Mouse (Mus musculus): ENCODE measurements at regions not wholly inside any gene's neighbourhood (a gene's known extent, or its start where the extent isn't known, plus 50 kb on each side); places are given as distances from the start of the nearest gene placed in this dataset.
"Not testable (repeated sequence)": the region's sequence is repeated elsewhere in the genome, so short reads cannot be mapped to it uniquely, and the experiment has no call there.

DNA sequence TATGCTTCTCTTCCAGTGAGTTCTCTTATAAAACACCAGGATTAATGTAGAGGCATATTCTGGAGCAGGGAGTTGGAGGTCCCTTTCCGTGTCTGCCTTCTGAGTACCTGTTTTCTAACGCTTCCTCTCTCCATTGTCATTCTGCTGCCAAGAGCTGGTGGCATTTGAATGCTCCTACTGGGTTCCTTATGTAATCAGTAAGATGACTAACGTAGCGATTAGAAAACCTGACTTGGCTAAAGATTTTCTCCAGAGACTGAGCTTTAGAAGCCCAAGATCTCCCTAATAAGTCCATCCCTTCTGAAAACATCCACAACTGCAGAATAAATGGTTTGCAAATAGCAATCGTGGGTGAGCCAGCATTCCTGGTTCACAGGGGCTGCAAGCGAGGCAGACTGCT lies 174.5 kb downstream of the Dhx15 start:
- DNase-seq (ENCODE audit: low spot score in 2 of 2) = peak; percentile 31 to 34

DNA sequence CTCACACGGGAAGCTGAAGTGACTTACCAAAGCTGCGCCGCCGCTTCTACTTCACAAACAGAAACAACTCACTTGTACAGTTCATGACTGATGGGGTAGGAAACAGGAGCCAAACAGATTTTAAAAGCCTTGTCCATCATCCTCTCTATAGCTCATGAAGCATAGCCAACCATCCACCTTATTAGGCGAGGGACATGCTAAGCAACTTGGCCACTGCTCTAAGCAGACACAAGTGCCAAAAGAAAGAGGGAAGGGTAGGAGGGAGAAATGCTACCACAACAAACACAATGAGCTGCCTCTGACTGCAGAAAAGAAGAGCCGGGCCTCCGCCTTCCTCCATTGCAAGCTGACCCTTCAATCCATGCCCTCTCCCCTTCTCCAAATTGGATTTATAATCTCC lies 179.9 kb downstream of the Dhx15 start:
- DNase-seq (ENCODE audit: low spot score in 2 of 2) = no peak

DNA sequence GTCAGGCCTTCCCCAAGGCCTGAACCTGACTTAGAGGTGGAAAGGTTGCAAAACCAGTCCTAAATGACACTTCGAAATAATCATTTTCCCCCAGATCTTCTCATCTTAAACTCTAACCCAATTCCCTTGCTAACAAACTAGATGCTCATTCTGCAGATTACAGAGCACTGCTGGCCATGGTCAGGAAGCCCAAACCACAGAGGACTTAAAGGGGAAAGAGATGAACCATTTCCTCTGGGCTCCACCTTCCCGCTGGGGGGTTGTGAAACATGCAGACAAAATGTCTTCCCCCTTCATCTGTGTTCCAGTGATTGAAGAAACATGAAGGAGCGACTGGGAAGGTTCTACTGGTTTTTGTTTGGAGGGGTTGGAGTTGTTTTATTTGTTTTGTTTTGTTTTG lies 181.4 kb downstream of the Dhx15 start:
- no peak for DNase-seq (ENCODE audit: low spot score in 2 of 2)

DNA sequence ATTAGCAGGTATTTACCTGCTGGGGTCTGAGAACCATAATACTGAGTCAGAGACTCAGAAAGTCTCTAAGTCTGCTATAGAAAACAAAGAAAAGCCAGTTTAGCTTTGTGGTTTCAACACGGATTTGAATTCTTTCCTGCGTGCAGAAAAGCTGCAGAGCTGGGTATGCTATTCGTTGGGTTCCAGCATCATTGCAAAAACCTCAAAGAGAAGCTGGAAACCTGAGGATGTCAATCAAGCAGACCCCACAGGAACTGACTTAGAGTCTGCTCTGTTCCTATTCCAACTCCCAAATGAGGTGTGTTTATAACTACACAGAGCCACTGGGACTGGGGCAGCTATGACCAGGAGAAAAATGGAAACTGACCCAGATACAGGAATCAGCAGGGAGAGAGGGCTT lies 183.5 kb downstream of the Dhx15 start:
- DNase-seq (ENCODE audit: low spot score in 2 of 2) = no peak

DNA sequence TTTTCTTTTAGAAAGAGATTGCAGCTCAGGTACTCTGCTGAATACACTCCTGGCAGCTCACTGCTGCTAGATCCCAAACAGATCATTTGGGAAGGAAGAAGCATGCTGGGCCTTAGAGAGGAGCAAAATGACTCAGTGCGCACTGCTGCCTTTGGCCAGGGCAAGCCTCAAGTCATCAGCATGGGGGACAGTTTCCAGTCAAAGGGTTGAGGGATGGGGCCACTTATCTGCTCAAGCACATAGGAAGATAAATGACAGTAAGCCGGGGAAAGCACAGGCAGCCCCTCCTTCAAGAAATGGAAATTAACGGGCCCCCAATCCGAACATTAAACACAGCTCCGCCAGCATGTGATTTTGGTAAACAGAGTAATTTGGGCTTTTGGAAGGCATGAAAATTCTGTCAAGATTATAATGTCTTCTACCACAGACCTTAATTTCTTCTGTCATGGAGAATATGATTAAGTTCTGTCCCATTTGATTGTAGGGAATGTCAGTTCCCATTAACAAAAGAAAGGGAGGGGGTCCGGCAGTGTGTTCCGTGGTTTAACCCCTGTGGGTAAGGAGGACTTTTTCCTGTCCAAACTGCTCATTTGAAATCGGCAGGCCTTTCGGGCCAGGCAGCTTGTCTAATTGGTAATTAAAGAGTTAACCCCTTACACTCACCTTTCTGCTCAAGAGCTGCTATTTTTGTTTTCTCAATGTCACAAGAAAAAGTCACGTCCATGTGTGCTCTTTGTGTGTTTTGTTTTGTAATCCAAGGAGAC lies 199.3 kb downstream of the Dhx15 start:
- no peak for DNase-seq (ENCODE audit: low spot score in 2 of 2)

DNA sequence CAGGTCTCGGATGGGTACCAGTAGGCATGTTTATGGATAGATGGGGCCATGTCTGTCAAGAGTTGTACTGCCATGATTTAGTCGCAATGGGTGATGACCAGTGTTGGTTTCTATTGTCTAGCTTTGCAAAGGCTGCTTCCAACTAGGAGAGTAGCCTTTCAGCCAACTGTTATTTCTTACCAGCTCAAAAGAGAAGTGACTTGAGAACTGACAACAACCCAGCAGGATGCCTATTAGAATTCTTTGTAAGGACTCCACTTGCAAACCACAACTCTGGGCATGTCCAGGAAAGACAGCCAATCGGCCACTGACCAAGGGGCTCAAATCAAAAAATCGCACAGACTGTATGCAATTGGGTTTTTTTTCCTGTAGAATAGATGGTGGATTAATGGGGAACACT lies 200.9 kb downstream of the Dhx15 start:
- DNase-seq (ENCODE audit: low spot score in 2 of 2) = no peak

DNA sequence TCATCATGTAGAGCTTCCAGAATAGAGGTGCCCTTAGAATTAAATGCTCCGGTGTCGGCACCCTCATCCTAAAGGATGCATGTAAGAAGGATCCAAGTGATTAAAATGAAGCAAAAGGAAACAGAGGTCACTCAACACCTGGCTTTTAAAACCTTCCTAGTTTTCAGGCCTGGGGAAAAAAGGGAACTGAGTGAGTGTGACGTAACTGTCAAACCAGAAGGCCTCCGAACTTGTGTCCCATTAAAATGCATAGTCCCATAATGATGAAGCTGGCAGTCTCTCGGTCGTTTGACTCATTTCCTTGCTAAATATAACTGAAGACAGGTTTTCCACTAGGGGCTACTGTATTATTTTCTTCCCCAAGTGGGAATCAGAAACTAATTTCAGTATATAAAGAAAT lies 201.4 kb downstream of the Dhx15 start:
- DNase-seq (ENCODE audit: low spot score in 2 of 2) = peak in 1 of 2 experiments; percentile 1

DNA sequence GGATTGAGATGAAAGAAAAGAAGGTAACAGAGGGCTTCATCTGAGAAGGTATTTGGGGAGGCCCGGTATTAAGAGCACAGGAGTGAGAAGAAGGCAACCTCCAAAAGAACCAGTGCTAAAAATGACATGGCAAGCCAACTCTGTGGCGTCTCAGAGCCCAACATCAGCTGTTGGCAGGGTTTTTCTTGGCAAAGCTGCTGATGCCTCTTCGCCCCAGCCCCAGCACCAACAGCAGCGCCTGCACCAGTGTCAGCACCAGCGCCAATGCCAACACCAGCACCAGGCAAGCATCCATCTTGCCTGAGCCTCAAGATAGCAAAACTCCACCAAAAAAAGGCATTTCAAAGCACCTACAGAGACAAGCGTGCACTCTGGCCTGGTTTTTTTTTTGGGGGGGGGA lies 205.3 kb downstream of the Dhx15 start:
- no peak for DNase-seq (ENCODE audit: low spot score in 2 of 2)

DNA sequence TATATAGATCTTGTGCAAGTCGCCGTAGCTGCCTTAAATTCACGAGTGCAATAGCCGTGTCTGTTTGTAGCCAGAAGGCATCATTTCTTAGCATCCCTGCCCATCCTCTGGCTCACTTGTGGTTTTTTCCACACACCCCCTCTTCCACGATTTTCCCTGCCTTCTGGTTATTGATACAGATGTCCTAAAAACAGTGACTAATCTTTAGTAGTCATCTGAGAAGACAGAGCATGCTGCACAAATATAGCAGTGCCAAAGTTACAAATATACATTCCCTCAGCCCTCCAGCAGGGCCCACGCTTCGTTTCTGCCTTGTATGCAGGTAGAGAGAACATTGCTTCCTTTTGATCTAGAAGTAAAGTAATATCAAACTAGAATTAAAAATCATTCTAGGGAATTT lies 207.5 kb downstream of the Dhx15 start:
- peak; percentile 55 to 62 for DNase-seq (ENCODE audit: low spot score in 2 of 2)

DNA sequence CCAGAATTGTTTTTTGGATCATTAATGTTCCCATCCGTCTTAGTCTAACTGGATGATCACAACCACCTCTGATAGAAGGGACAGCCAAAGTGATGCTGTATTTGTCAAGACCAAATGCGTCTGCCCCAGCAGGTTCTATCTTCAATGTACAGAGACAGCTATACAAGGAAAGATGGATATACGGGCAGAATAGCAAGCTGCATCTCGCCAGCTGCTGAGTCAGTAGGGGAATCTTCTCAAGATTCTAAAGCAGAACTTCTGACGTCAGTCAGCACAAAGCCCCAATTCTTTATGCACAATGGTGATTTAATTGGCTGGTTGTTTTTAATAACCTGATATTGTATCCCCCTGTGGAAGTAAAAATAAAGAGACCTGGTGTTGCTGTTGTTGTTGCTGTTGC lies 209.4 kb downstream of the Dhx15 start:
- DNase-seq (ENCODE audit: low spot score in 2 of 2) = no peak

DNA sequence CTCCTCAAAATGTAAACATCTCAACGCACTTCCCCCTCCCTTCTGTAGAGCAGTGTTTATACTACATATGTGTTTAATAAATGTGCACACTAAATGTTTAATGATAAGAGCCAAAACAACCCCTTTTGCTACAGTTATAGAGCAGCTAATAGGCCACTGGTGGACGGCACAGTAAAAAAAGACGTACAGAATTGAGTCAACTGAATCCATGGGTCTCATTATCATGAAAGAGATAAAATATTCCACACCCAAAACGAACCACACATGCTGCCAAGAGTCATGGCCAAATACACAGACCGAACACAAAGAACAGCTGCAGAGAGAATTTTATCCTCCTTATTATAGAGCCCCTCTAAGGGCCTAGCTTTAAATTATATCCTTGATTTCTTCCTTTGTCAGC lies 237.8 kb downstream of the Dhx15 start:
- DNase-seq (ENCODE audit: low spot score in 2 of 2) = no peak

DNA sequence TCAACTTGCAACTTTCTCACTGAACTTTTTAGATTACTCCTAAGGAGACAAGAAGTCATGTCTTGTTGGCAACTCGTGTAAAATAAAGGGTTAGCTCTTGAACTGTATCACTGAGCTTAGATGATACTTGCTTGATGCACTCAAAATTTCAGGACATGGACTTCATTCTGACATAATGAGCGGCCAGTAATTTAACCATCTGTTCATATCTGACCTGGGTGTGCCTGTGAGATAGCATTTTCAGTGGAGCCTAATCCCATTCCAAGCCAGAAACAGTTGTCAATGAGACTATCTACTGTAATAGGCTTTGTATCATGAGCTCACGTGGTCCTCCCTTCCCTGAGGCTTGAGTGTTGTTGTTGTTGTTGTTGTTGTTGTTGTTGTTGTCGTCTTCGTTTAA lies 240.3 kb downstream of the Dhx15 start:
- DNase-seq (ENCODE audit: low spot score in 2 of 2) = no peak

DNA sequence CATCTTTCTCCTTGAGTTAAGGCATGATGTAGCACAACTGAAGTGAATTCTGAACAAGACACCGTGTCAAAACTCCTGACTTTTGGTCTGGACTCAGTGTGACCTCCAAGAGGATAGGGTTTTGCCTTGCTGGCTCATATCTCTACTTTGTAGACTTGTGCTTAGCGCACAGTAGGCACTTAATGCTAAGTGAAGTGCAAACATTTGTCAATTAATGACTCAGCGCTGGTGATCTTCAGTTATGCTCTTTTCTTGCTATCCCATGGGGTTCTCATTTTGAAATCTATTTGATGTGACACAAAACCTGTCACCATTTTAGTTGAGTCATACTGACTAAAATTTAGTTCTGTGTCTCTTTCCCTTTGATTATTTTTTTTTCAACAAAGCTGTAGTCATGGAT lies 244.3 kb downstream of the Dhx15 start:
- no peak for DNase-seq (ENCODE audit: low spot score in 2 of 2)

DNA sequence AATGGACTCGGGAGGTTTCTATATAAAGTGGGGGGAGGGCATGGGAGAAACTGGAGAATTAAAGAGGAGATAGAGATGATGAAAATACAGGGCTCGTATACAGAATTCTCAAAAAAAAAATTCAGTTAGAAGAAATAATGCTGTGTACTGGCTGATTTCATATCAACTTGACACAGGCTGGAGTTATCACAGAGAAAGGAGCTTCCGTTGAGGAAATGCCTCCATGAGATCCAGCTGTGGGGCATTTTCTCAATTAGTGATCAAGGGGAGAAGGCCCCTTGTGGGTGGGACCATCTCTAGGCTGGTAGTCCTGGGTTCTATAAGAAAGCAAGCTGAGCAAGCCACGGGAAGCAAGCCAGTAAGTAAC lies 248.4 kb downstream of the Dhx15 start:
- DNase-seq (ENCODE audit: low spot score in 2 of 2) = not testable (repeated sequence)

DNA sequence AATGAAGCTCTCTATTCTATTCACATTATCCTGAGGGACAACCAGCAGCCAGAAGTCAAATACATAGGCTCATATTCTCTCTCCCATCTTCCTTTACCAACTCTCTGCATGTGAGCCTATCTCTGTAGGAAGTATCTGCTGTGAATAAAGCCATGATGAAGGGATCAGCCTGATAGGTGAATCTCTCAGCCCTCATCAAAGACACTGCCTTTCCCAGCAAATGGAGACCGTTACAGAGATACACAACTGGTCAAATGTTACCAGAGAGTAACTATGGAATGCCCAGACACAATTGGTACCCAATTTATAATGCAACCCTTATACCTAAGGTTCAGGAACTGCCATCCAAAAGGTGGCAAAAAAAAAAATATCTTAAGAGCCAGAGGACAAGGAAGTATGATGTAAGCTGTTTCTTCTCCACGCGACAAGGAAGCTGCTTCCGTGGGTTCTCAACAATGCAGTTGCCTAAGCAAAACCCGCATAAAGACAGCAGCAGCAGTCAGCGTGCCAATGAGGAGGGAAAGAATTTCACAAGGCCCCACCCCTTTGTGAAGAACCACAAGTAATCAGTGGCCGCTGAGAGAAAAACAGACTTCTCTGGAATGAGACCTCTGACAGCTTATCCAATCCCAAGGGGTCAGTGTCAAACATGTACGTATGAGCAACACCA lies 248.9 kb downstream of the Dhx15 start:
- DNase-seq (ENCODE audit: low spot score in 2 of 2) = no peak

DNA sequence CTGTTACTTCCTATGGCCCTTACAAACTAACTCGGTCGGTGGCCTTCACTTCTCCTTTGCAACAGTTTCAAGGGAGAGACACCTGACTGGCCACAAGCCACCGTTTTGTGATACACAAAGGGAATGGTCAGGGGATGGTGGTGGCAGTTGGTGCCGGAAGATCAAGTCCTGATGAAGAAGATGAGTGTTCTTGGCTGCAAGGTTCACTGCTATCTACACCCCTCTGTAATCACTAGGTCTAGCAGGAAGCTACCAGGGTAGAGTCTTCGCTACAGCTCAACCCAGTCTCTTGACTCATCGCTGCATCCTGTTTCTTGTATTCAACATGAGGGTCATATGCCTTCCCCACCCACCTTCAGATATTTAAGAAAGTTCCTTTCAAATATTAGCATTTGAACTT lies 251.5 kb downstream of the Dhx15 start:
- DNase-seq (ENCODE audit: low spot score in 2 of 2) = no peak

DNA sequence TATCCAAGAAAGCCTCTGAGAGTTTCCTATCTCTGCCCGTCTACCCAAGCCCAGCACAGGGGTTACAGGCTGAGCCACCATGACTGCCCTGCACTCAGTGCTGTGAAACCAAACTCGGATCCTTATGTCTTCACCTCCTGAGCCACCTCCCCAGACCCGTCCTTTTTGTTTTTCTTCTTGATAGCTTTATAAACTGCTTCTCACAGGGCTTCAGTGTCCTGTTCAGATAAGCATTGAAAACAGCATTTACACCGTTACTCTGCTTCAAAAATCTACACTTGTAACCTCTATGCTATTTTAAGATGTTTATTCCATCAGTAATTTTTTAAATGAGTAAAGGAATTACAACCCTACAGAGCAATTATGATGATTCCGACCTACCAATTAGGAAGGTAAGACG lies 253.0 kb downstream of the Dhx15 start:
- no peak for DNase-seq (ENCODE audit: low spot score in 2 of 2)

DNA sequence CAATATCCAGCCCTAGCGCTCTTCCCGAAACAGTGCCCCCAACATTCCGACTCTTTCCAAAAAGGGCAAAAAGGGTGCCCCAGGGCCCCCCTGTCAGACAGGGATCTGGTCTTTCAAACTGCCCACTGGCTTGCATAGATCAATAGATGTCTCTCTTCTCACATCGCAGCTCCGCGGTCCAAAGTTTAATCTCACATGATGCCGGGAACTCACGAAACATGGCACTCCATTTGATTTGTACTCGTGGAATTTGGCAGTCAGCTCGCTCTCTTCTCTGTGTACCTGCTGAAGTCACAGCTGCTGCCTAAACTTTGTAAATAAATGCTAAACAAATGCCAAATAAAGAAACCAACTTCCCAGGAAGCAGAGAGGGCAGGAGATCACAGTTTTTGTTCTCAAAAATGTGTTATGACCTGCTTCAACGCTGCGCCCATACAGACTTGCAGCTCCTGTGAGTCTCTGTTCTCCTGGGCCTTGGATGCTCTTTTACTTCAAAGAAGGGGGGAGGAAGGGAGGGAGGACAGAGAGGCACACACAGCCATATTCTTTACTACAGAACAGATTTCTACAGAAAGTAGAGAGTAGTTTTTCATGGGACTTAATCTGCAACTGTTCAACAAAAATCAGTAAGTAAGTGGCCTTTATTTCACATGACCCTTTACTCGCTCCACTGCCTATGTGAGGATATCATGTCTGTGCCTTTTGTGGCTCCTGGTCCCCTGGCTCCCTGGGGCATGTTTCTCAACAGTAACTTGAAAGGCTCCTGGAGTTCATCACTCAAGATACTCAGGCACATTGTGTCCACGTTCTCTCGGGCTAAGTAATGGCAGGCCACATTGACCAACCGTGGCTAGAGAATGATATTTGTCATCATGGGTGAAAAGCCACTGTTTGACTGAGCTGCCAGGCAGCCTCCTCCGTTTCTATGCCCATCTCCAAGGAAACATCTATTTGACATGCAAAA lies 254.6 kb downstream of the Dhx15 start:
- DNase-seq (ENCODE audit: low spot score in 2 of 2) = no peak

DNA sequence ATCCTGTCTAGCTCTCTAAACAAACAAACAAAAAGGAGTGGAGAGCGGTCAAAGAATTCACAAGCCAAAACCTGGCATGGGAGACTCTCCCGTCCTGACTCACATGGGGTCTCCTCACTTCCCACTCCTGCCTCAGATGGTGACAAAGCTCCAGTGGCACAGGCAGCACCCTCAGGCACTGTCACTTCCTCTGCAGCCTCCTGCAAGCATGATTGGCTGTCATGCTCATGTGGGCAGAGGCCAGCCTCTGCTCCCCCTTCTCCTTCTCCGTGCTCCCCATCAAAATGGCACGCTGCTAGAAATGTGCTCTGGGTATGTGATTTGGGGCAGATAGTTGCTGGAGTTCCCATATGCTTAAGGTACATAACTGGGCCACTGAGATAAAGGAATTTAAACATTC lies 255.4 kb downstream of the Dhx15 start:
- DNase-seq (ENCODE audit: low spot score in 2 of 2) = no peak

DNA sequence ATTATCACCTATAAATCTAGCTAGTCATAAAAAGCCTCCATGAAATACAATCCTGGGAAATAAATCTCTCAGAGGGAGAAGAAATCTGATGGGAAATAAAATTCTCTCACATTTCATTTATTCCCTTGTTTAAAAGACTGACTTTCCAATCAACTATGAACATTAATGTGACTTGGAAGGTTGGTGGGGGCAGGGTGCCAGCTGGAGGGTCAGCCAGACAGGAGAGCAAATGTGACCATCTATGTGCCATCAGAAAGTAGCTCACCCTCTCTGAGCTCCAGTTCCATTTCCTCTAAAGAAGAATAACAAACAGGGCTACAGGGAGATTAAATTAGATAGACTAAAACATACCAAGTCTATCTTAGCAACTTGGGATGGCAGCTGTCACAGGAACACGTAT lies 257.0 kb downstream of the Dhx15 start:
- no peak for DNase-seq (ENCODE audit: low spot score in 2 of 2)

DNA sequence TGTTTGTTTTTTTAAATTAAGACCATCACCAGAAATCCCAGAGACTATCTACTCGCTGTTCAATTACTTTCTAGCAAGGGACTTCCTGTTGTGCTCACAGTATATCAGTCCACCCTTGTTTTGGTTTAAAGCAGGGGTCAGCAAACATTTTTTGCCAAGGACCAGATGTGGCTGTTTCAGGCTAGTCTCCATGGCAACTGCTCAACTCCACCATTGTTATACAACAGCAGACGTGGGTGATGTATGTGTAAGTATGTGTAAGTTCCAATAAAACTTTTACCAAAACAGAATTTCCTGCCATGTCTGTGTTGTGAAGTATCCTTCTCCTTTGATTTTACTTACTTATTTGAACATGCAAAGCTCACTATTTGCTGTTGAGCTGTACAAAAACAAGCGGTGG lies 259.9 kb downstream of the Dhx15 start:
- DNase-seq (ENCODE audit: low spot score in 2 of 2) = no peak

DNA sequence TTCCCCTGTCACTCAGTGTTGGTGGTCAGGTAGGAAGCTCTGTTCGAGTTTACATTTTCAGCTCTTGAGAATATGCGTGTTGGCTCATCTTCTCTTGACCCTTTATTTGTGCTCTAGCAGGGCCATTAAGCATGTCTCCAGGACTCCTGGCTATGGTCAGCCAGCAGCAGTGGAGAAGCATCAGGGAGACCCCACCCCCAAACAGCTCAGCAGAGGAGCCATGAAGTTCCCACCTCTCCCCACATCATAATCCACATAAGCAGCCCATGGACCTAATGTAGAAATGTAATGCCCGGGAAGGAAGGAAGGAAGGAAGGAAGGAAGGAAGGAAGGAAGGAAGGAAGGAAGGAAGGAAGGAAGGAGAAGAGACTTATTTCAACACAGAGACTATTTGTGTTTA lies 261.5 kb downstream of the Dhx15 start:
- no peak for DNase-seq (ENCODE audit: low spot score in 2 of 2)

DNA sequence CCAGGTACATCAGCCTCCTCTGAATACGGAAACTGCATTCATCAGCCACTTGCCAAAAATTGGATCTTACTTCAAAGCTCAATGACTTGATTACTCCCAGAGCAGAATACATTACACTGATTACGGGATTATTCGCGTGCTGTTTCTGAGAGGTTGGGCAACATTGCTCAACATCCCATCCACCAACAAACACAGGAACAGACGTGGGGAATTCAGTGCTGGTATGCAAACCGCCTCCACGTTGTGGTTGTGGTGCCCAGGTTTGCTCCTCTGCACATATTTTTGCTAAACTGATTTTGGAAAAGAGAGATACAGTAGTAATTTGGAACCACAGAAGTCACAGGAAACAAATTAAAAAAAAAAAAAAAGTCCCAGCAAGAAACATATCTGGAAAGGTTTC lies 266.9 kb downstream of the Dhx15 start:
- no peak for DNase-seq (ENCODE audit: low spot score in 2 of 2)

Measured in right cerebral cortex, adult 2 months (tissue).